Mouse (Mus musculus) erythroblast, embryonic 14.5 days (primary cell): ENCODE results near the gene Acvrl1. TPM values are rescaled to one million over a fixed set of nuclear protein-coding genes. Genes with fewer than 3 reads are reported as not detected.

Experiments used
- H3K27me3 ChIP-seq: 2 replicates; pipeline ENCODE4 v1.6.1; 2012; ENCODE audit warnings: inconsistent platforms; ENCODE audit not compliant: control insufficient read depth
- H3K36me3 ChIP-seq: 2 replicates; pipeline ENCODE4 v1.6.1; 2012; ENCODE audit warnings: mild to moderate bottlenecking, inconsistent platforms; ENCODE audit not compliant: control insufficient read depth
- H3K4me1 ChIP-seq: 2 replicates; pipeline ENCODE4 v1.6.1; 2012; ENCODE audit warnings: inconsistent platforms; ENCODE audit not compliant: control insufficient read depth
- H3K4me3 ChIP-seq: replicated peaks from 2 replicates; pipeline ENCODE3; 2012; ENCODE audit warnings: moderate library complexity, mild to moderate bottlenecking, inconsistent platforms
- H3K9me3 ChIP-seq: 2 replicates; pipeline ENCODE4 v1.6.1; 2012; ENCODE audit warnings: low read length, inconsistent platforms, mixed read lengths; ENCODE audit not compliant: control insufficient read depth
- GATA1 ChIP-seq: IDR thresholded peaks from 2 replicates; pipeline ENCODE4 v1.6.1; 2012; ENCODE audit warnings: low read length, inconsistent platforms, mixed read lengths
- TAL1 ChIP-seq: IDR thresholded peaks from 3 replicates; pipeline ENCODE4 v1.6.1; 2012; ENCODE audit warnings: low read length, inconsistent platforms, mixed read lengths
- polyA plus RNA-seq: library from polyadenylated mRNA; stranded (reverse); fragments of >175 nt; gene quantifications from 2 replicates; pipeline ENCODE4 v1.2.3, GENCODE M21; 2012

Acvrl1 gene
- polyA plus RNA-seq, 1 experiment, result not detected

- peaks cover 5% of the 10 kb centered on the region; the same call in 1 of the 2 replicates for H3K9me3 ChIP-seq
Observed at GRCm38 (mm10) chr15:101154700-101155616, 26.6 kb downstream of the Acvrl1 start.

GRCm38 (mm10) chr15:101160128-101160527, 31.8 kb downstream of the Acvrl1 start:
- Histone ChIP-seq H3K27me3 (no peaks in the 10 kb centered on the region), H3K4me3 (no peak overlapping the region), H3K36me3 (no peaks in the 10 kb centered on the region), H3K4me1 (no peaks in the 10 kb centered on the region), H3K9me3 (peaks cover 5% of the 10 kb centered on the region; the same call in 1 of the 2 replicates)
- no peak for TF ChIP-seq GATA1
- TF ChIP-seq TAL1, result no peak

More at GRCm38 (mm10) chr15:101154700-101155616, 26.6 kb downstream of the Acvrl1 start:
- Histone ChIP-seq H3K27me3 (no peaks in the 10 kb centered on the region), H3K4me1 (no peaks in the 10 kb centered on the region), H3K4me3 (no peak overlapping the region), H3K36me3 (no peaks in the 10 kb centered on the region)
- TF ChIP-seq TAL1, result no peak
- TF ChIP-seq GATA1, result no peak

GRCm38 (mm10) chr15:101160591-101160990, 32.3 kb downstream of the Acvrl1 start:
- TF ChIP-seq TAL1, result no peak

GRCm38 (mm10) chr15:101161534-101161933, 33.2 kb downstream of the Acvrl1 start:
- H3K36me3 ChIP-seq, result no peaks in the 10 kb centered on the region
- H3K4me1 ChIP-seq, result no peaks in the 10 kb centered on the region

More at GRCm38 (mm10) chr15:101160591-101160990, 32.3 kb downstream of the Acvrl1 start:
- Histone ChIP-seq H3K4me1 (no peaks in the 10 kb centered on the region), H3K36me3 (no peaks in the 10 kb centered on the region), H3K9me3 (peaks cover 5% of the 10 kb centered on the region; the same call in 1 of the 2 replicates), H3K27me3 (peaks cover under 1% of the 10 kb centered on the region; the same call in 1 of the 2 replicates), H3K4me3 (no peak overlapping the region)

GRCm38 (mm10) chr15:101163056-101163458, 34.7 kb downstream of the Acvrl1 start:
- Histone ChIP-seq H3K27me3 (peaks cover 5% of the 10 kb centered on the region; the same call in 1 of the 2 replicates), H3K4me3 (no peak overlapping the region), H3K36me3 (no peaks in the 10 kb centered on the region), H3K4me1 (no peaks in the 10 kb centered on the region), H3K9me3 (no peaks in the 10 kb centered on the region)
- no peak for TF ChIP-seq TAL1
- TF ChIP-seq GATA1, result no peak

More at GRCm38 (mm10) chr15:101161534-101161933, 33.2 kb downstream of the Acvrl1 start:
- peaks cover 5% of the 10 kb centered on the region; the same call in 1 of the 2 replicates for H3K27me3 ChIP-seq
- peaks cover 3% of the 10 kb centered on the region; the same call in 1 of the 2 replicates for H3K9me3 ChIP-seq
- TF ChIP-seq GATA1 (no peak), TAL1 (no peak)
- H3K4me3 ChIP-seq, result no peak overlapping the region

GRCm38 (mm10) chr15:101163854-101164253, 35.5 kb downstream of the Acvrl1 start:
- no peaks in the 10 kb centered on the region for H3K36me3 ChIP-seq
- TF ChIP-seq TAL1, result no peak
- no peak for TF ChIP-seq GATA1
- H3K9me3 ChIP-seq, result no peaks in the 10 kb centered on the region
- H3K27me3 ChIP-seq, result peaks cover 5% of the 10 kb centered on the region; the same call in 1 of the 2 replicates
- no peaks in the 10 kb centered on the region for H3K4me1 ChIP-seq
- no peak overlapping the region for H3K4me3 ChIP-seq

GRCm38 (mm10) chr15:101164291-101164690, 36.0 kb downstream of the Acvrl1 start:
- Histone ChIP-seq H3K27me3 (peaks cover 5% of the 10 kb centered on the region; the same call in 1 of the 2 replicates), H3K36me3 (no peaks in the 10 kb centered on the region), H3K4me1 (no peaks in the 10 kb centered on the region), H3K9me3 (no peaks in the 10 kb centered on the region), H3K4me3 (no peak overlapping the region)
- TF ChIP-seq TAL1 (no peak), GATA1 (no peak)

GRCm38 (mm10) chr15:101165658-101166437, 37.5 kb downstream of the Acvrl1 start:
- TF ChIP-seq GATA1 (no peak), TAL1 (no peak)
- Histone ChIP-seq H3K4me1 (peaks cover 15% of the 10 kb centered on the region), H3K9me3 (no peaks in the 10 kb centered on the region), H3K4me3 (no peak overlapping the region), H3K27me3 (peaks cover 5% of the 10 kb centered on the region; the same call in 1 of the 2 replicates), H3K36me3 (no peaks in the 10 kb centered on the region)
